Mouse (Mus musculus): Measurements from ENCODE around the gene Ado. TPM values are rescaled to one million over a fixed set of nuclear protein-coding genes. Genes with fewer than 3 reads are reported as not detected.
A peak's percentile ranks its signal among the peaks of the same experiment; 100 is the strongest.

The Ado gene
- polyA plus RNA-seq, 1 experiment from 2014 or later = 51.9 TPM

GRCm38 (mm10) chr10:67538106-67538505 is 10.6 kb downstream of the Ado start:
- H3K9ac ChIP-seq (ENCODE audit: low read length) = no peak overlapping the region
- peak overlapping the region; percentile 99 for H3K4me2 ChIP-seq (ENCODE audit: low read depth, low read length)
- H3K4me3 ChIP-seq (replicated peaks; ENCODE audit: low read length) = peak overlapping the region; percentile 59
- no peaks in the 10 kb centered on the region for H3K36me3 ChIP-seq (ENCODE audit: control insufficient read depth, insufficient read depth, low read length)
- no peak overlapping the region for H3K27ac ChIP-seq (ENCODE audit: low read length)
- H3K27me3 ChIP-seq (ENCODE audit: control insufficient read depth, insufficient read depth, low read length) = peaks cover 71% of the 10 kb centered on the region
- under 1% methylated on average over 19 of the region's 19 CpGs for WGBS
- peaks cover 26% of the 10 kb centered on the region for H3K4me1 ChIP-seq (ENCODE audit: control insufficient read depth, insufficient read depth, low read length)
- no peaks in the 10 kb centered on the region for H3K9me3 ChIP-seq (replicated peaks; ENCODE audit: control insufficient read depth, low read length)
- no peak for ATAC-seq (ENCODE audit: insufficient read depth, low FRiP score)

GRCm38 (mm10) chr10:67537151-67537994 is 11.4 kb downstream of the Ado start:
- H3K4me1 ChIP-seq (ENCODE audit: control insufficient read depth, insufficient read depth, low read length) = peaks cover 26% of the 10 kb centered on the region
- peak; percentile 89 for ATAC-seq (ENCODE audit: insufficient read depth, low FRiP score)
- peak overlapping the region; percentile 99 for H3K4me2 ChIP-seq (ENCODE audit: low read depth, low read length)
- H3K9me3 ChIP-seq (replicated peaks; ENCODE audit: control insufficient read depth, low read length) = no peaks in the 10 kb centered on the region
- no peaks in the 10 kb centered on the region for H3K36me3 ChIP-seq (ENCODE audit: control insufficient read depth, insufficient read depth, low read length)
- peak overlapping the region; percentile 61 for H3K27ac ChIP-seq (ENCODE audit: low read length)
- WGBS = under 1% methylated on average over 51 of the region's 51 CpGs
- peak overlapping the region; percentile 71 for H3K9ac ChIP-seq (ENCODE audit: low read length)
- peaks cover 72% of the 10 kb centered on the region for H3K27me3 ChIP-seq (ENCODE audit: control insufficient read depth, insufficient read depth, low read length)
- peak overlapping the region; percentile 59 for H3K4me3 ChIP-seq (replicated peaks; ENCODE audit: low read length)

GRCm38 (mm10) chr10:67536621-67537141 is 12.1 kb downstream of the Ado start:
- Histone ChIP-seq H3K9me3 (replicated peaks; ENCODE audit: control insufficient read depth, low read length) (no peaks in the 10 kb centered on the region), H3K4me2 (ENCODE audit: low read depth, low read length) (peak overlapping the region; percentile 99), H3K4me3 (replicated peaks; ENCODE audit: low read length) (peak overlapping the region; percentile 59), H3K9ac (ENCODE audit: low read length) (peak overlapping the region; percentile 65), H3K4me1 (ENCODE audit: control insufficient read depth, insufficient read depth, low read length) (peaks cover 26% of the 10 kb centered on the region), H3K36me3 (ENCODE audit: control insufficient read depth, insufficient read depth, low read length) (no peaks in the 10 kb centered on the region), H3K27me3 (ENCODE audit: control insufficient read depth, insufficient read depth, low read length) (peaks cover 72% of the 10 kb centered on the region), H3K27ac (ENCODE audit: low read length) (peak overlapping the region; percentile 32; the same call in 1 of the 2 replicates)
- peak; percentile 44 for ATAC-seq (ENCODE audit: insufficient read depth, low FRiP score)
- 1% methylated on average over 27 of the region's 32 CpGs for WGBS

- no peaks in the 10 kb centered on the region for H3K36me3 ChIP-seq (ENCODE audit: control insufficient read depth, insufficient read depth, low read length)
- peak overlapping the region; percentile 99 for H3K4me2 ChIP-seq (ENCODE audit: low read depth, low read length)
- peak overlapping the region; percentile 59 for H3K4me3 ChIP-seq (replicated peaks; ENCODE audit: low read length)
- H3K4me1 ChIP-seq (ENCODE audit: control insufficient read depth, insufficient read depth, low read length) = peaks cover 26% of the 10 kb centered on the region
- peak; percentile 45 for ATAC-seq (ENCODE audit: insufficient read depth, low FRiP score)
- H3K27me3 ChIP-seq (ENCODE audit: control insufficient read depth, insufficient read depth, low read length) = peaks cover 68% of the 10 kb centered on the region
- peak overlapping the region; percentile 65 for H3K9ac ChIP-seq (ENCODE audit: low read length)
- no peak overlapping the region for H3K27ac ChIP-seq (ENCODE audit: low read length)
- no peaks in the 10 kb centered on the region for H3K9me3 ChIP-seq (replicated peaks; ENCODE audit: control insufficient read depth, low read length)
- WGBS = under 1% methylated on average over 35 of the region's 35 CpGs
Observed at GRCm38 (mm10) chr10:67535972-67536371, 12.8 kb downstream of the Ado start.

- Histone ChIP-seq H3K36me3 (ENCODE audit: control insufficient read depth, insufficient read depth, low read length) (no peaks in the 10 kb centered on the region), H3K9ac (ENCODE audit: low read length) (peak within 1 kb of the TSS; percentile 65), H3K27me3 (ENCODE audit: control insufficient read depth, insufficient read depth, low read length) (peaks cover 61% of the 10 kb centered on the region), H3K27ac (ENCODE audit: low read length) (no peak within 1 kb of the TSS), H3K4me3 (replicated peaks; ENCODE audit: low read length) (peak within 1 kb of the TSS; percentile 59), H3K4me2 (ENCODE audit: low read depth, low read length) (peak within 1 kb of the TSS; percentile 99), H3K4me1 (ENCODE audit: control insufficient read depth, insufficient read depth, low read length) (peaks cover 26% of the 10 kb centered on the region), H3K9me3 (replicated peaks; ENCODE audit: control insufficient read depth, low read length) (no peaks in the 10 kb centered on the region)
- under 1% methylated on average over 37 of the region's 37 CpGs for WGBS
- ATAC-seq (ENCODE audit: insufficient read depth, low FRiP score) = no peak
Observed at GRCm38 (mm10) chr10:67535256-67535655, 13.5 kb downstream of the Ado start, which contains the start of gene Egr2. Gene Egr2, plus strand, starts transcription at chr10:67535475.

- Histone ChIP-seq H3K9me3 (replicated peaks; ENCODE audit: control insufficient read depth, low read length) (no peaks in the 10 kb centered on the region), H3K4me1 (ENCODE audit: control insufficient read depth, insufficient read depth, low read length) (no peaks in the 10 kb centered on the region), H3K36me3 (ENCODE audit: control insufficient read depth, insufficient read depth, low read length) (no peaks in the 10 kb centered on the region), H3K9ac (ENCODE audit: low read length) (no peak overlapping the region), H3K4me2 (ENCODE audit: low read depth, low read length) (no peak overlapping the region), H3K4me3 (replicated peaks; ENCODE audit: low read length) (no peak overlapping the region), H3K27me3 (ENCODE audit: control insufficient read depth, insufficient read depth, low read length) (peaks cover 18% of the 10 kb centered on the region), H3K27ac (ENCODE audit: low read length) (no peak overlapping the region)
- WGBS = 71% methylated on average over 4 of the region's 4 CpGs
- no peak for ATAC-seq (ENCODE audit: insufficient read depth, low FRiP score)
Observed at GRCm38 (mm10) chr10:67529769-67530168, 19.0 kb downstream of the Ado start.

GRCm38 (mm10) chr10:67526435-67526834 is 22.3 kb downstream of the Ado start:
- H3K27ac ChIP-seq (ENCODE audit: low read length) = no peak overlapping the region
- 76% methylated on average over 9 of the region's 9 CpGs for WGBS
- no peaks in the 10 kb centered on the region for H3K36me3 ChIP-seq (ENCODE audit: control insufficient read depth, insufficient read depth, low read length)
- no peaks in the 10 kb centered on the region for H3K9me3 ChIP-seq (replicated peaks; ENCODE audit: control insufficient read depth, low read length)
- H3K4me3 ChIP-seq (replicated peaks; ENCODE audit: low read length) = no peak overlapping the region
- H3K27me3 ChIP-seq (ENCODE audit: control insufficient read depth, insufficient read depth, low read length) = no peaks in the 10 kb centered on the region
- no peak for ATAC-seq (ENCODE audit: insufficient read depth, low FRiP score)
- H3K4me2 ChIP-seq (ENCODE audit: low read depth, low read length) = no peak overlapping the region
- no peaks in the 10 kb centered on the region for H3K4me1 ChIP-seq (ENCODE audit: control insufficient read depth, insufficient read depth, low read length)
- H3K9ac ChIP-seq (ENCODE audit: low read length) = no peak overlapping the region

GRCm38 (mm10) chr10:67524694-67525093 is 24.1 kb downstream of the Ado start:
- H3K27ac ChIP-seq (ENCODE audit: low read length) = no peak overlapping the region
- no peak overlapping the region for H3K4me3 ChIP-seq (replicated peaks; ENCODE audit: low read length)
- no peaks in the 10 kb centered on the region for H3K9me3 ChIP-seq (replicated peaks; ENCODE audit: control insufficient read depth, low read length)
- no peaks in the 10 kb centered on the region for H3K27me3 ChIP-seq (ENCODE audit: control insufficient read depth, insufficient read depth, low read length)
- H3K4me1 ChIP-seq (ENCODE audit: control insufficient read depth, insufficient read depth, low read length) = no peaks in the 10 kb centered on the region
- H3K36me3 ChIP-seq (ENCODE audit: control insufficient read depth, insufficient read depth, low read length) = no peaks in the 10 kb centered on the region
- no peak overlapping the region for H3K4me2 ChIP-seq (ENCODE audit: low read depth, low read length)
- H3K9ac ChIP-seq (ENCODE audit: low read length) = no peak overlapping the region
- no peak for ATAC-seq (ENCODE audit: insufficient read depth, low FRiP score)
- 78% methylated on average over 7 of the region's 7 CpGs for WGBS

- no peaks in the 10 kb centered on the region for H3K9me3 ChIP-seq (replicated peaks; ENCODE audit: control insufficient read depth, low read length)
- H3K4me2 ChIP-seq (ENCODE audit: low read depth, low read length) = no peak overlapping the region
- no peak overlapping the region for H3K27ac ChIP-seq (ENCODE audit: low read length)
- H3K36me3 ChIP-seq (ENCODE audit: control insufficient read depth, insufficient read depth, low read length) = no peaks in the 10 kb centered on the region
- no peaks in the 10 kb centered on the region for H3K27me3 ChIP-seq (ENCODE audit: control insufficient read depth, insufficient read depth, low read length)
- no peak for ATAC-seq (ENCODE audit: insufficient read depth, low FRiP score)
- 70% methylated on average over 3 of the region's 3 CpGs for WGBS
- no peak overlapping the region for H3K9ac ChIP-seq (ENCODE audit: low read length)
- H3K4me1 ChIP-seq (ENCODE audit: control insufficient read depth, insufficient read depth, low read length) = no peaks in the 10 kb centered on the region
- no peak overlapping the region for H3K4me3 ChIP-seq (replicated peaks; ENCODE audit: low read length)
Observed at GRCm38 (mm10) chr10:67524130-67524529, 24.6 kb downstream of the Ado start.
